Mouse (Mus musculus): ENCODE results near the gene Gpr155.

Gene Gpr155

DNA sequence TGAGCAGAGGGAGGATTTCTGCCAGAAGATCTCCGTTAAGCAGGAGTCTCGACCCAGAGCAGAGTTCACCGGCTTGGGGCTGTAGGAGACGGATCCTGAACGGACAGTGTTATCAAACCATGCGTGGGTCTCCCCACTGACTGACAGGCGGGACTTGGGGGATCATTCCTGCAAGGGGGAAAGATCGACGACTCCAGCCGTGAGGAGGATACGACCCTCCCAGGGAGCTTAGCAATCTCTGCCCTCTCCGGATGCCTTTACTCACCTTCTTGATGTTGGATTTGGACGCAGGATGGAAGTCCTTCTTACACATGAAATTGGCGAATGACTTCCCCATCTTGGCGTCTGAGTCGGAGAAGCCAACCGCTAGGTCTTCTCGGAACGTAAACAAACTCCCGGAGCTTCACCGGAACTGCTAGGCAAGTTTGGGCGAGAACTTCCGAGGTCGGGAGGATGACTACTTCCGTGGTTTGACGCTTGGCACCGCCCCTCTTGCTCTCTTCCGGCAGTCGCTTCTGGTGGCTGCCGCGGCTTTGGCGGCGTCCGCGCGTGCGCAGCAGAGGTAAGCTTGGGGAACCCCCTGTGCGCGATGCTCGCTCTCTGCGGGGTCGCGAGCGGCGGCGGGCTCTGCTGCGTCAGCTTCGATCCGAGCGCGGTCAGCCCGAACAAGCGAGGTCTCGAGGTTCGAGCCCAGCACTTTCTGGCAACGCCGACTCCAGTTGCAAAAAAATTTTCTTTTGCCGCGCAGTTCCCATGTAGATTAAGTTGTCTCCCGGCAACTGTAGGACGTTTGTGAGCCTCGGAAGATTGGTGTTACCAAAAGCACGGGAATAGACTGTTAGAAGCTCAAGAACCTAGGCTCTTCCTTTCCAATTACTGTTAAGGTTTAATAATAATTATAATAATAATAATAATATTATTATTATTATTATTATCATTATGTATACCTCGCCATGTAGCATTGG, 73.9 kb downstream of the Gpr155 start, which contains the start of the genes Scrn3 and Cir1:
Gene Scrn3 (plus strand): TSS at position 450 of the 965 bp plus-strand sequence.
Gene Cir1 (minus strand): TSS at position 550 of the 965 bp plus-strand sequence.
- no peak for TF ChIP-seq GATA4 (IDR thresholded peaks at IDR 0.05; ENCODE audit: insufficient replicate concordance, low read length)

DNA sequence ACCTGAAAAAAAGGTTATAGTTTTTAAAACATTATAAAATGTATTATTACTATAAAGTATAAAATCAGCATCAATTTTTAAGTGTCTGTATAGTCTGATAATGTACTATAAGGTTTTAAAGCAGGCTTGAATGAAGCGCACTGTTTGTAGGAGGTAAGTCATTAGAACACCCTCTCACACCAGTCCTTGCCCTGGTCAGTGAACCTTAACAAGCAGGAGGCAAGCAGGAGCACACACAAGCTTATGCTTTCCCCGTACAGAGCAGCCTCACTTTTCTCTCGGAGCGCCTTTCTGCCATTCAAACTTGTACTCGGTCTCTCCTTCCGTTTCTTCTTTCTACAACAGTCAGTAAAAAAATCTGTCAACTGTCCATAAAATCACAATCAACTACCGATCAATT, 80.4 kb downstream of the Gpr155 start:
- TF ChIP-seq GATA4 (IDR thresholded peaks at IDR 0.05; ENCODE audit: insufficient replicate concordance, low read length) = no peak

- TF ChIP-seq GATA4 (IDR thresholded peaks at IDR 0.05; ENCODE audit: insufficient replicate concordance, low read length) = no peak
Measured at GRCm38 (mm10) chr2:73304506-73304905, 81.9 kb downstream of the Gpr155 start.

GRCm38 (mm10) chr2:73302722-73303121, 83.7 kb downstream of the Gpr155 start:
- no peak for TF ChIP-seq GATA4 (IDR thresholded peaks at IDR 0.05; ENCODE audit: insufficient replicate concordance, low read length)

DNA sequence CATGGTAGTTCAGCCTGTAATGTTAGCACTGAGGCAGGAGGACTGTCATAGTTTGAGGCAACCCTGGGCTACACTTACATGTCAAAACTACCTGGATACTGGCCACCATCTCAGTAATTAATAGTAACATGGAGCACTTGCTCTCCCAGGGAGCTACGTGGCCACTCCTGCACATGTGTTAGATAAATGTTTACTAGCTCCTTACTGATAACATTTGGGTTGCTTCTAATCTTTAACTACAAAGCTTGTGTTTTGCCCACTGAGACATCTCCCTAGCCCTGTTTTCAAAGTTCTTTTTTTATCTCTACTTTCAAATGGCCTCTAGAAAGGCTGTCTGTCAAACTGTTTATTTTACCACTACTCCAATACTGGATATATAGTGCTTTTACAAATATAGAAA, 84.4 kb downstream of the Gpr155 start:
- TF ChIP-seq GATA4 (IDR thresholded peaks at IDR 0.05; ENCODE audit: insufficient replicate concordance, low read length) = no peak

GRCm38 (mm10) chr2:73298841-73299240, 87.5 kb downstream of the Gpr155 start:
- TF ChIP-seq GATA4 (IDR thresholded peaks at IDR 0.05; ENCODE audit: insufficient replicate concordance, low read length) = no peak

DNA sequence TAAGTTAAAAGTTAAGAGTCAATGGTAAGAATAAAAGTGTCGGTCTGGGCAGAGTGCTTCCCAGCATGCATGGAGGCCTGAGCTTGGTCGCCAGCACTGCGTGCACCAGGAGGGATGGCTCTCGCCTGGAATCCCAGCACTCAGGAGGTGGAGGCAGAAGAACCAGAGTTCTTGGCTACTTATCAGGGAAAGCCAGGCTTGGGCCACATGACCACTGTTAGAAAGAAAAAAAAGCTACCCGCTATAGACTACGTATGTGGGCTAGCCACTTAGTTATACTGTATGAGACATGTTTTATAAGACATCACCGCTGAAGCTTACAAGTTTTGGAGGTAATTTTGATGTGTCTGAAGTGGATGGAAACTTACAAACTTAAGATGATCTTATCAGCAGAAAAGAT, 88.2 kb downstream of the Gpr155 start:
- no peak for TF ChIP-seq GATA4 (IDR thresholded peaks at IDR 0.05; ENCODE audit: insufficient replicate concordance, low read length)

GRCm38 (mm10) chr2:73295023-73295422, 91.3 kb downstream of the Gpr155 start:
- no peak for TF ChIP-seq GATA4 (IDR thresholded peaks at IDR 0.05; ENCODE audit: insufficient replicate concordance, low read length)

Measured in liver, adult (tissue).